Mouse (Mus musculus): ENCODE measurements at regions not wholly inside any gene's neighbourhood (a gene's known extent, or its start where the extent isn't known, plus 50 kb on each side); places are given as distances from the start of the nearest gene placed in this dataset.

DNA sequence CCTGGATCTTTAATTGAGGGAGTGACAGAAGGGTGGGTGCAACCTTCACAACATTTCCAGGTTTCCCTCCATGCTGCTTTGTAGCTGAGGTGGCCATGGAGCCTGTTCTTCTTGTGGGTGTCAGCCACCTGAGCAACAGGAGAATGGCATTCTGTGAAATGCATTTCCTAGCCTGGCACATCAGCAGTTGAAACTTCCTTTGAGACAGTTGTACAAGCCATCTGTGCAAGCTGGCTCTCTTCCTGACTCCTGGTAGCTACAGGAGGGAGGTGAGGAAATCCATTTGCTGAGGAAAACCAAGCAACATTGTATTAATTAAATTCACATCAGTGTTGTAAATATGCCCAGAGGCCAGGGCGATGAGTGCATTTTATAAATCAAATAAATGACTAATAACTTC, 248.2 kb upstream of the Intu start:
- Histone ChIP-seq H3K36me3 (replicated peaks in 1 of 2; ENCODE audit: control insufficient read depth in 1 of 2, insufficient read depth in 1 of 2, low read length in 1 of 2) (no peaks in the 10 kb centered on the region), H3K9ac (ENCODE audit: insufficient read depth, low read depth) (no peak overlapping the region), H3K9me3 (replicated peaks; ENCODE audit: low read length) (peaks cover 6% of the 10 kb centered on the region), H3K27ac (ENCODE audit: insufficient read depth, low read depth) (no peak overlapping the region), H3K79me2 (replicated peaks; ENCODE audit: control insufficient read depth, extremely low read depth, insufficient read depth, poor library complexity, severe bottlenecking) (no peaks in the 10 kb centered on the region), H3K27me3 (replicated peaks) (no peaks in the 10 kb centered on the region), H3K4me1 (ENCODE audit: control insufficient read depth in 1 of 2, insufficient read depth in 2 of 2) (no peaks in the 10 kb centered on the region), H3K4me3 (replicated peaks in 1 of 3; ENCODE audit: low read depth in 2 of 3, low read length in 2 of 3, poor library complexity in 1 of 3) (no peak overlapping the region), H3K4me2 (ENCODE audit: insufficient read depth, low read depth, poor library complexity, severe bottlenecking) (no peak overlapping the region)
- no peak for DNase-seq (ENCODE audit: extremely low read depth)
- dilution Hi-C loops (cut with MboI; ENCODE audit: extremely low pct_ligation_motif_present, extremely low pct_unique_long_range_greater_than_20kb, low sequenced_read_pairs): no loop called here
- in situ Hi-C loops (cut with MboI; ENCODE audit: low pct_ligation_motif_present, low pct_unique_long_range_greater_than_20kb, low sequenced_read_pairs): no loop called here
- TF ChIP-seq USF1 (IDR thresholded peaks at IDR 0.05; ENCODE audit: low read depth, low read length) (no peak), POLR2A (IDR thresholded peaks at IDR 0.05; ENCODE audit: low read depth, low read length) (no peak), MAZ (IDR thresholded peaks at IDR 0.05; ENCODE audit: low read depth, low read length) (no peak), ZNF384 (IDR thresholded peaks at IDR 0.05; ENCODE audit: low read depth, low read length) (no peak), ETS1 (conservative IDR thresholded peaks at IDR 0.05; ENCODE audit: low read depth, low read length) (no peak), NRF1 (IDR thresholded peaks at IDR 0.05; ENCODE audit: low read depth, low read length) (no peak), RAD21 (IDR thresholded peaks at IDR 0.05; ENCODE audit: low read depth, low read length) (no peak), UBTF (IDR thresholded peaks at IDR 0.05; ENCODE audit: low read depth, low read length) (no peak), POLR2AphosphoS2 (IDR thresholded peaks at IDR 0.05; ENCODE audit: low read depth, low read length) (no peak), HCFC1 (IDR thresholded peaks at IDR 0.05; ENCODE audit: low read depth, low read length) (no peak)

DNA sequence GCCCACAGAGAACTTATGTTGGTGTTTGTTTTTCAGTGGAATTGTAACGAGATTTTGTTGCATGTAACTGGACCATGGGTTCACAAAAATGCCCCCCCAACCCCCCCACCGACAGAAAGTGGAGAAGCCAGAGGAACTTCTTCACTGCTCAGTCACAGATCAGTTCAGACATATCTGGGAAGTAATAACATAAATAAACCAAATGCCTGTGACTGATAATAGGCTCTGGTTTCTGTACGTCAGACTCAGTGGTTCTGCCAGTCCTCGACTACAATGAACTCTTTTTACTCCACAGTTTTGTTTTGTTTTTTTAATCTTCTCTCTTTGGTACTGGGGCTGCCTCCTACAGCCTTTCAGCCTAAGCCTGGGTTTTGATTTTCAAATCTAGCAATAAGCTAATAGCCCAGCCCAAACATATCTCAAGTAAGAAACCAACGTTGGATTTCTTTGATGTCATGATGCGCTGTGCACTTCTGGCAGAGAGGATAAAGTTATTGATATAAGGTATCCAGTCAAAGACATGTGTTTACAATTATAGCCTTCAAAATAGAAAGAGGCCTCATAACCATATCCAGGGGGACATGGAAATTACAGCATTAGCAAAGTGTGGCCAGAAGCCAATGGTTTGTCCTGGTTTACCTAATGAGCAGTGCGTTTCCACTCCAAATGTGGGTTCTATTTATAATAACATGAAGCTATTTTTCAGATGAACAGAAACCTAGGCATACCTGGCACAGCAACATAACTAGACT, 244.0 kb upstream of the Intu start:
- in situ Hi-C loops (cut with MboI; ENCODE audit: low pct_ligation_motif_present, low pct_unique_long_range_greater_than_20kb, low sequenced_read_pairs): no loop called here

DNA sequence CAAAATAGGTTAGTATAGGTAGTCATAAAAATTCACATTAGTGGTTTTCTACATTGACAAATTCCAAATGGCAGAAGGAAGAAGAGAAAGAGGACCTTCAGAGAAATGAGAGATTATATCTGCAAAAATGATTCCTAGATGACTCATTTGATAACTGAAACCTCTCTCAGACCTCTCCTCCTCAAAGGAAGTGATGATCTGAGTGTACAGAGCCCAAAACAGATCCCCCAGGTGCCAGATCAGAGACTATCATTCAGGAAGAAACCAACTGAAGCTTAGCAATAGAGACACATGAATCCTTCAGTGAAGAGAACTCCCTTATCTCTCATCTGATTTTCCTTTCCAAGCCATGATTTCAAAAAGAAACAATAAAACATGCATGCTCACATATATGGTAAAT, 234.0 kb upstream of the Intu start:
- Histone ChIP-seq H3K9ac (ENCODE audit: insufficient read depth, low read depth) (no peak overlapping the region), H3K4me1 (ENCODE audit: control insufficient read depth in 1 of 2, insufficient read depth in 2 of 2) (peaks cover 4 to 15% of the 10 kb centered on the region in 2 experiments; a peak in 3 of 4 replicates), H3K79me2 (replicated peaks; ENCODE audit: control insufficient read depth, extremely low read depth, insufficient read depth, poor library complexity, severe bottlenecking) (no peaks in the 10 kb centered on the region), H3K27me3 (replicated peaks) (no peaks in the 10 kb centered on the region), H3K4me2 (ENCODE audit: insufficient read depth, low read depth, poor library complexity, severe bottlenecking) (no peak overlapping the region), H3K36me3 (replicated peaks in 1 of 2; ENCODE audit: control insufficient read depth in 1 of 2, insufficient read depth in 1 of 2, low read length in 1 of 2) (no peaks in the 10 kb centered on the region), H3K4me3 (replicated peaks in 1 of 3; ENCODE audit: low read depth in 2 of 3, low read length in 2 of 3, poor library complexity in 1 of 3) (no peak overlapping the region), H3K27ac (ENCODE audit: insufficient read depth, low read depth) (no peak overlapping the region), H3K9me3 (replicated peaks; ENCODE audit: low read length) (peaks cover 4% of the 10 kb centered on the region)
- peak; percentile 60 for DNase-seq (ENCODE audit: extremely low read depth)
- in situ Hi-C loops (cut with MboI; ENCODE audit: low pct_ligation_motif_present, low pct_unique_long_range_greater_than_20kb, low sequenced_read_pairs): no loop called here
- dilution Hi-C loops (cut with MboI; ENCODE audit: extremely low pct_ligation_motif_present, extremely low pct_unique_long_range_greater_than_20kb, low sequenced_read_pairs): no loop called here
- TF ChIP-seq MAZ (IDR thresholded peaks at IDR 0.05; ENCODE audit: low read depth, low read length) (no peak), ETS1 (conservative IDR thresholded peaks at IDR 0.05; ENCODE audit: low read depth, low read length) (0 out of 2 replicates have a peak, but pooled peaks have one; percentile 22), ZKSCAN1 (IDR thresholded peaks at IDR 0.05; ENCODE audit: borderline replicate concordance, low read depth, low read length) (no peak), CHD2 (IDR thresholded peaks at IDR 0.05; ENCODE audit: low read length) (peak; percentile 46; the same call in 1 of the 2 replicates), BHLHE40 (IDR thresholded peaks at IDR 0.05; ENCODE audit: low read depth, low read length) (peak; percentile 33; the same call in 1 of the 2 replicates), TCF12 (IDR thresholded peaks at IDR 0.05; ENCODE audit: low read depth, low read length) (peak; percentile 62), POLR2AphosphoS2 (IDR thresholded peaks at IDR 0.05; ENCODE audit: low read depth, low read length) (no peak), EP300 (IDR thresholded peaks at IDR 0.05; ENCODE audit: low read length) (peak; percentile 97), JUND (conservative IDR thresholded peaks at IDR 0.05; ENCODE audit: low read depth, low read length) (peak; percentile 97), MAFK (IDR thresholded peaks at IDR 0.05; ENCODE audit: insufficient replicate concordance, low read length) (no peak), IRF4 (IDR thresholded peaks at IDR 0.05; ENCODE audit: low read depth, low read length) (peak; percentile 91), MEF2A (IDR thresholded peaks at IDR 0.05; ENCODE audit: borderline replicate concordance, low read depth, low read length) (peak; percentile 77), UBTF (IDR thresholded peaks at IDR 0.05; ENCODE audit: low read depth, low read length) (no peak), ELF1 (IDR thresholded peaks at IDR 0.05; ENCODE audit: low read depth, low read length) (no peak), POLR2A (IDR thresholded peaks at IDR 0.05; ENCODE audit: low read depth, low read length) (no peak), MXI1 (IDR thresholded peaks at IDR 0.05; ENCODE audit: low read depth, low read length) (no peak)

More for the DNA sequence above, 244.0 kb upstream of the Intu start:
- TF ChIP-seq USF1 (IDR thresholded peaks at IDR 0.05; ENCODE audit: low read depth, low read length) (no peak), MEF2A (IDR thresholded peaks at IDR 0.05; ENCODE audit: borderline replicate concordance, low read depth, low read length) (no peak), E2F4 (IDR thresholded peaks at IDR 0.05; ENCODE audit: insufficient replicate concordance, low read depth, low read length) (no peak), ZMIZ1 (IDR thresholded peaks at IDR 0.05; ENCODE audit: low read depth, low read length) (no peak), SIN3A (IDR thresholded peaks at IDR 0.05; ENCODE audit: low read length) (no peak), EP300 (IDR thresholded peaks at IDR 0.05; ENCODE audit: low read length) (no peak), IRF4 (IDR thresholded peaks at IDR 0.05; ENCODE audit: low read depth, low read length) (no peak), MAX (IDR thresholded peaks at IDR 0.05; ENCODE audit: low read length) (no peak)
- H3K9ac ChIP-seq (ENCODE audit: insufficient read depth, low read depth): no peak overlapping the region
- peaks cover 6% of the 10 kb centered on the region for H3K9me3 ChIP-seq (replicated peaks; ENCODE audit: low read length)
- no peak for DNase-seq (ENCODE audit: extremely low read depth)
- peaks cover 0 to 13% of the 10 kb centered on the region in 2 experiments; a peak in 1 of 4 replicates for H3K4me1 ChIP-seq (ENCODE audit: control insufficient read depth in 1 of 2, insufficient read depth in 2 of 2)
- no peak overlapping the region for H3K4me2 ChIP-seq (ENCODE audit: insufficient read depth, low read depth, poor library complexity, severe bottlenecking)
- no peaks in the 10 kb centered on the region for H3K27me3 ChIP-seq (replicated peaks)
- H3K36me3 ChIP-seq (replicated peaks in 1 of 2; ENCODE audit: control insufficient read depth in 1 of 2, insufficient read depth in 1 of 2, low read length in 1 of 2): no peaks in the 10 kb centered on the region
- dilution Hi-C loops (cut with MboI; ENCODE audit: extremely low pct_ligation_motif_present, extremely low pct_unique_long_range_greater_than_20kb, low sequenced_read_pairs): no loop called here
- H3K27ac ChIP-seq (ENCODE audit: insufficient read depth, low read depth): no peak overlapping the region
- H3K79me2 ChIP-seq (replicated peaks; ENCODE audit: control insufficient read depth, extremely low read depth, insufficient read depth, poor library complexity, severe bottlenecking): no peaks in the 10 kb centered on the region
- no peak overlapping the region for H3K4me3 ChIP-seq (replicated peaks in 1 of 3; ENCODE audit: low read depth in 2 of 3, low read length in 2 of 3, poor library complexity in 1 of 3)
